Mouse (Mus musculus) lung, embryonic 14.5 days (tissue): ENCODE results near the gene Gm20605. TPM values are rescaled to one million over a fixed set of nuclear protein-coding genes. Genes with fewer than 3 reads are reported as not detected.

ENCODE experiments used
- ATAC-seq: fragments of 200-750 bp; cut with Nextera tagmentation; 2 replicates; pipeline ENCODE4 v1.8.0; 2017; ENCODE audit warnings: mild to moderate bottlenecking, moderate TSS enrichment, moderate library complexity; ENCODE audit not compliant: insufficient read depth
- DNase-seq: peaks from one replicate; pipeline ENCODE4 v3.0.0-alpha.2; 2015
- H3K27ac ChIP-seq: fragments of 300-500 bp; sonication (generic); 2 replicates; pipeline ENCODE4 v1.5.1; 2014; ENCODE audit warnings: low read depth, mild to moderate bottlenecking, moderate library complexity
- H3K27me3 ChIP-seq: fragments of 300-500 bp; sonication (generic); 2 replicates; pipeline ENCODE4 v1.6.1; 2014; ENCODE audit warnings: low read length, control low read depth; ENCODE audit not compliant: insufficient read depth
- H3K36me3 ChIP-seq: fragments of 300-500 bp; sonication (generic); 2 replicates; pipeline ENCODE4 v1.6.1; 2014; ENCODE audit warnings: control low read depth; ENCODE audit not compliant: insufficient read depth
- H3K4me1 ChIP-seq: fragments of 300-500 bp; sonication (generic); 2 replicates; pipeline ENCODE4 v1.6.1; 2014; ENCODE audit warnings: antibody characterized with exemption, control low read depth; ENCODE audit not compliant: insufficient read depth
- H3K4me2 ChIP-seq: fragments of 300-500 bp; sonication (generic); 2 replicates; pipeline ENCODE4 v1.6.1; 2014; ENCODE audit warnings: mild to moderate bottlenecking
- H3K4me3 ChIP-seq: fragments of 300-500 bp; sonication (generic); 2 replicates; pipeline ENCODE4 v1.5.1; 2014; ENCODE audit warnings: low read depth, low read length
- H3K9ac ChIP-seq: fragments of 300-500 bp; sonication (generic); 2 replicates; pipeline ENCODE4 v1.6.1; 2014
- H3K9me3 ChIP-seq: fragments of 300-500 bp; sonication (generic); 2 replicates; pipeline ENCODE4 v1.6.1; 2016; ENCODE audit warnings: low read depth, low read length, control low read depth
- CTCF ChIP-seq: IDR thresholded peaks from 2 replicates; pipeline ENCODE4 v1.5.1; 2016; ENCODE audit warnings: antibody characterized with exemption, low read depth
- WGBS: fragments of 180-500 bp; shearing (Covaris S2); extraction: QIAGEN DNeasy Blood & Tissue Kit; methylation state at CpG from one replicate; pipeline ENCODE4 v1.1.7; 2014; 5-methylcytosine and 5-hydroxymethylcytosine counted together
- polyA plus RNA-seq: library from polyadenylated mRNA; unstranded; fragments of >200 nt; fragmentation: Nextera tagmentation; extraction: Ambion mirVana; gene quantifications from 2 replicates; pipeline ENCODE4 v1.2.1, GENCODE M21; 2014

Gm20605 gene
- polyA plus RNA-seq, 1 experiment from 2014 or later = 11.7 TPM

- Histone ChIP-seq H3K36me3 (peaks cover 32% of the 10 kb centered on the region), H3K4me2 (no peak overlapping the region), H3K4me1 (peaks cover 9% of the 10 kb centered on the region), H3K9ac (no peak overlapping the region; the same call in 1 of the 2 replicates), H3K4me3 (no peak overlapping the region), H3K9me3 (no peaks in the 10 kb centered on the region), H3K27ac (peak overlapping the region; percentile 38; the same call in 1 of the 2 replicates), H3K27me3 (no peaks in the 10 kb centered on the region)
- no peak for TF ChIP-seq CTCF
- DNase-seq (peak; percentile 45), ATAC-seq (no peak)
- WGBS = 54% methylated on average over 10 of the region's 10 CpGs
Observed at GRCm38 (mm10) chr5:137668971-137669370, 40.0 kb downstream of the Gm20605 start.

- ATAC-seq = no peak
- Histone ChIP-seq H3K9me3 (no peaks in the 10 kb centered on the region), H3K4me1 (peaks cover 9% of the 10 kb centered on the region), H3K27ac (no peak overlapping the region), H3K4me2 (no peak overlapping the region), H3K4me3 (no peak overlapping the region), H3K27me3 (no peaks in the 10 kb centered on the region), H3K36me3 (peaks cover 20% of the 10 kb centered on the region), H3K9ac (no peak overlapping the region)
- TF ChIP-seq CTCF = peak; percentile 47
- DNase-seq = no peak
- 94% methylated on average over 1 of the region's 1 CpGs for WGBS
Observed at GRCm38 (mm10) chr5:137670240-137670639, 41.3 kb downstream of the Gm20605 start.

- 8% methylated on average over 9 of the region's 9 CpGs for WGBS
Observed at GRCm38 (mm10) chr5:137671443-137672240, 42.7 kb downstream of the Gm20605 start.

GRCm38 (mm10) chr5:137672361-137672760, 43.4 kb downstream of the Gm20605 start:
- no peaks in the 10 kb centered on the region for H3K27me3 ChIP-seq
- ATAC-seq (no peak), DNase-seq (no peak)
- H3K9me3 ChIP-seq = no peaks in the 10 kb centered on the region
- 0 out of 2 replicates have a peak, but pooled peaks cover 2% of the 10 kb centered on the region for H3K36me3 ChIP-seq
- TF ChIP-seq CTCF = no peak
- H3K4me3 ChIP-seq = no peak overlapping the region
- H3K27ac ChIP-seq = peak overlapping the region; percentile 75; the same call in 1 of the 2 replicates
- no peak overlapping the region for H3K4me2 ChIP-seq
- H3K4me1 ChIP-seq = peaks cover 9% of the 10 kb centered on the region
- no peak overlapping the region for H3K9ac ChIP-seq
- WGBS = 76% methylated on average over 5 of the region's 5 CpGs

More at GRCm38 (mm10) chr5:137671443-137672240, 42.7 kb downstream of the Gm20605 start:
- no peaks in the 10 kb centered on the region for H3K9me3 ChIP-seq
- H3K4me3 ChIP-seq = no peak overlapping the region
- peaks cover 9% of the 10 kb centered on the region for H3K36me3 ChIP-seq
- ATAC-seq = peak; percentile 81
- peaks cover 9% of the 10 kb centered on the region for H3K4me1 ChIP-seq
- peak; percentile 67 for DNase-seq
- peak overlapping the region; percentile 19; the same call in 1 of the 2 replicates for H3K4me2 ChIP-seq
- no peaks in the 10 kb centered on the region for H3K27me3 ChIP-seq
- H3K9ac ChIP-seq = peak overlapping the region; percentile 1; the same call in 1 of the 2 replicates
- peak overlapping the region; percentile 75 for H3K27ac ChIP-seq
- TF ChIP-seq CTCF = no peak

- 82% methylated on average over 6 of the region's 6 CpGs for WGBS
- Histone ChIP-seq H3K27ac (no peak overlapping the region), H3K27me3 (no peaks in the 10 kb centered on the region), H3K4me1 (peaks cover 9% of the 10 kb centered on the region), H3K9me3 (no peaks in the 10 kb centered on the region), H3K36me3 (no peaks in the 10 kb centered on the region), H3K4me3 (no peak overlapping the region), H3K9ac (no peak overlapping the region), H3K4me2 (no peak overlapping the region)
- ATAC-seq = no peak
- no peak for TF ChIP-seq CTCF
- DNase-seq = no peak
Observed at GRCm38 (mm10) chr5:137673015-137673414, 44.0 kb downstream of the Gm20605 start.

GRCm38 (mm10) chr5:137674786-137675185, 45.8 kb downstream of the Gm20605 start:
- no peak for DNase-seq
- TF ChIP-seq CTCF = no peak
- 91% methylated on average over 8 of the region's 8 CpGs for WGBS
- Histone ChIP-seq H3K9ac (no peak overlapping the region), H3K36me3 (no peaks in the 10 kb centered on the region), H3K27ac (no peak overlapping the region), H3K4me2 (no peak overlapping the region), H3K27me3 (no peaks in the 10 kb centered on the region), H3K4me1 (peaks cover 9% of the 10 kb centered on the region), H3K9me3 (no peaks in the 10 kb centered on the region), H3K4me3 (no peak overlapping the region)
- no peak for ATAC-seq

GRCm38 (mm10) chr5:137677859-137678258, 48.9 kb downstream of the Gm20605 start:
- no peak overlapping the region for H3K27ac ChIP-seq
- no peaks in the 10 kb centered on the region for H3K9me3 ChIP-seq
- DNase-seq (no peak), ATAC-seq (no peak)
- TF ChIP-seq CTCF = no peak
- H3K4me1 ChIP-seq = peaks cover under 1% of the 10 kb centered on the region; the same call in 1 of the 2 replicates
- no peaks in the 10 kb centered on the region for H3K27me3 ChIP-seq
- WGBS = 86% methylated on average over 8 of the region's 8 CpGs
- no peak overlapping the region for H3K9ac ChIP-seq
- 0 out of 2 replicates have a peak, but pooled peaks cover 3% of the 10 kb centered on the region for H3K36me3 ChIP-seq
- H3K4me2 ChIP-seq = no peak overlapping the region
- H3K4me3 ChIP-seq = no peak overlapping the region
